In the genomic region with DNA sequence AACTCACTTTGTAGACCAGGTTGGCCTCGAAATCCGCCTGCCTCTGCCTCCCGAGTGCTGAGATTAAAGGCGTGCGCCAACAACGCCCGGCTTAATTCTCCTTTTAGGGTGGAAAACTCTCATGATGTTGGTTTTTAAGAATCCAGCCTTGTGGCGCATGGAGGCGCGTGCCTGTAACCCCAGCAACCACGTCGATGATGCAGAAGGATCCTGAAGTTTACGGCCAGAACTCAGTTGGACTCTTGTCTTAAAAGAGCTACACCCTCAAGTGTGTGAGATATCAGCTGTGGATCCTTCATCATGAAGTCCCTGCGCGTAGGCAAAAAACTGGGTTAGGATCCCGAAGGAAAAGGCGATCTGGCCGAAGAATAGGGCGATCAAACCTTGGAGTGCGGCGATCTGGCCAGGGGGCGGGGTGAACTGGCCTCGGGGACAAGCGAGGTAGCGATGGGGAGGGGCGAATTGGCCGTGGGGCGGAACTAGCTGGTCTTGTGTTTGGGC, we compare ENCODE assay signal across 8 mouse cellular contexts. TPM values are rescaled to one million over a fixed set of nuclear protein-coding genes. Genes with fewer than 3 reads are reported as not detected.
DNase-seq lines count a peak whose midpoint lies in the region; ATAC-seq and TF ChIP-seq lines count a peak whose summit lies in the region.

No protein-coding gene starts in this region.

- no peak for DNase-seq in kidney, adult 2 months
- DNase-seq in kidney, adult 8-10 months: no peak
- no peak for DNase-seq in hindbrain, embryonic 14.5 days (ENCODE audit: low spot score)
- DNase-seq in embryo, embryonic 11 days: no peak
- DNase-seq in gastrocnemius, adult 8-10 months (ENCODE audit: low spot score in 2 of 2): no peak
- no peak for DNase-seq in kidney, postnatal 10 days

- ATAC-seq in hindbrain, embryonic 14.5 days (ENCODE audit: low FRiP score): peak; percentile 16; the same call in 1 of the 2 replicates
- ATAC-seq in midbrain, embryonic 13.5 days: no peak

- peaks cover 5% of the 10 kb centered on the region for H3K4me1 ChIP-seq in kidney, adult 2 months (ENCODE audit: control insufficient read depth, insufficient read depth, low read length)
- peaks cover 21% of the 10 kb centered on the region for H3K4me1 ChIP-seq in bone marrow macrophage, adult 2 months (ENCODE audit: control insufficient read depth, insufficient read depth, low read length)
- peaks cover 14% of the 10 kb centered on the region for H3K4me1 ChIP-seq in hindbrain, embryonic 14.5 days (replicated peaks; ENCODE audit: control insufficient read depth, insufficient read depth, low read length)
- H3K4me1 ChIP-seq in midbrain, embryonic 13.5 days (replicated peaks): peaks cover 31% of the 10 kb centered on the region

- H3K9me3 ChIP-seq in hindbrain, embryonic 14.5 days (ENCODE audit: control insufficient read depth, low read length): no peaks in the 10 kb centered on the region
- no peaks in the 10 kb centered on the region for H3K9me3 ChIP-seq in midbrain, embryonic 13.5 days

- peak overlapping the region; percentile 59 for H3K4me3 ChIP-seq in kidney, adult 2 months (ENCODE audit: insufficient read depth, low read depth, low read length)
- peak overlapping the region; percentile 65 for H3K4me3 ChIP-seq in bone marrow macrophage, adult 2 months (ENCODE audit: insufficient read depth, low read length)
- H3K4me3 ChIP-seq in hindbrain, embryonic 14.5 days (replicated peaks; ENCODE audit: low read length): peak overlapping the region; percentile 68
- peak overlapping the region; percentile 85 for H3K4me3 ChIP-seq in midbrain, embryonic 13.5 days (replicated peaks)

- TF ChIP-seq POLR2A in kidney, adult 2 months (IDR thresholded peaks at IDR 0.05; ENCODE audit: low read depth, low read length): no peak
- no peak for TF ChIP-seq POLR2A in bone marrow macrophage, adult 2 months (IDR thresholded peaks at IDR 0.05; ENCODE audit: borderline replicate concordance, low read depth, low read length)

- H3K4me2 ChIP-seq in hindbrain, embryonic 14.5 days (replicated peaks): peak overlapping the region; percentile 93
- peak overlapping the region; percentile 92 for H3K4me2 ChIP-seq in midbrain, embryonic 13.5 days (replicated peaks)

- peak overlapping the region; percentile 62; the same call in 1 of the 2 replicates for H3K27ac ChIP-seq in kidney, adult 2 months (ENCODE audit: insufficient read depth, low read depth, low read length)
- no peak overlapping the region for H3K27ac ChIP-seq in bone marrow macrophage, adult 2 months (ENCODE audit: insufficient read depth, low read depth, low read length)
- H3K27ac ChIP-seq in hindbrain, embryonic 14.5 days: peak overlapping the region; percentile 79
- peak overlapping the region; percentile 82 for H3K27ac ChIP-seq in midbrain, embryonic 13.5 days

- H3K9ac ChIP-seq in hindbrain, embryonic 14.5 days: peak overlapping the region; percentile 87
- H3K9ac ChIP-seq in midbrain, embryonic 13.5 days (replicated peaks): peak overlapping the region; percentile 96

- H3K36me3 ChIP-seq in kidney, adult 2 months (ENCODE audit: control insufficient read depth, insufficient read depth, low read length): no peaks in the 10 kb centered on the region
- H3K36me3 ChIP-seq in hindbrain, embryonic 14.5 days (replicated peaks; ENCODE audit: control insufficient read depth, insufficient read depth): no peaks in the 10 kb centered on the region
- peaks cover 5% of the 10 kb centered on the region for H3K36me3 ChIP-seq in midbrain, embryonic 13.5 days

- TF ChIP-seq CTCF in kidney, adult 2 months (conservative IDR thresholded peaks at IDR 0.05; ENCODE audit: insufficient read depth, insufficient read length, low read depth, low read length): no peak
- no peak for TF ChIP-seq CTCF in bone marrow macrophage, adult 2 months (IDR thresholded peaks at IDR 0.05; ENCODE audit: low read depth, low read length)

- H3K27me3 ChIP-seq in kidney, adult 2 months (replicated peaks; ENCODE audit: control insufficient read depth, insufficient read depth, low read length): no peaks in the 10 kb centered on the region
- H3K27me3 ChIP-seq in hindbrain, embryonic 14.5 days (ENCODE audit: control insufficient read depth, insufficient read depth, low read length): peaks cover 8% of the 10 kb centered on the region
- peaks cover 14% of the 10 kb centered on the region for H3K27me3 ChIP-seq in midbrain, embryonic 13.5 days

- 8% methylated on average over 28 of the region's 28 CpGs for WGBS in kidney, adult 2 months
- WGBS in hindbrain, embryonic 14.5 days: 6% methylated on average over 28 of the region's 28 CpGs
- WGBS in midbrain, embryonic 13.5 days: 4% methylated on average over 28 of the region's 28 CpGs

RNA-seq across cellular contexts. Expression of gene Ntmt1, which starts 0.4 kb away (rescaled TPM):
- polyA plus RNA-seq in kidney, adult 2 months (2012; rRNA removed): 26.4 and 27.3 TPM in 2 replicates
- 7.4 and 9.3 TPM in 2 replicates for polyA plus RNA-seq in bone marrow macrophage, adult 2 months (2012; ENCODE audit: insufficient read depth, insufficient read length, missing spikeins)
- 102 and 103 TPM in 2 replicates for polyA plus RNA-seq in hindbrain, embryonic 14.5 days (2014; fragmentation: Nextera tagmentation; extraction: Ambion mirVana)
- polyA plus RNA-seq in midbrain, embryonic 13.5 days (2015; fragmentation: Nextera tagmentation; extraction: Ambion mirVana): 121 and 123 TPM in 2 replicates
- 10 to 100 TPM in 3 of 4 experiments, 1 to 10 TPM in 1; 9.7 to 14.5 (median 13.3) TPM for total RNA-seq in gastrocnemius, adult 8-10 months (2022)

RNA-seq across cellular contexts. Expression of gene 1700001O22Rik, which starts 3.7 kb away (rescaled TPM):
- 1.7 and 4.1 TPM in 2 replicates for polyA plus RNA-seq in kidney, adult 2 months (2012; rRNA removed)
- not detected in 2 replicates for polyA plus RNA-seq in bone marrow macrophage, adult 2 months (2012; ENCODE audit: insufficient read depth, insufficient read length, missing spikeins)
- polyA plus RNA-seq in hindbrain, embryonic 14.5 days (2014; fragmentation: Nextera tagmentation; extraction: Ambion mirVana): 0.87 and 2.1 TPM in 2 replicates
- polyA plus RNA-seq in midbrain, embryonic 13.5 days (2015; fragmentation: Nextera tagmentation; extraction: Ambion mirVana): 1.1 and 1.3 TPM in 2 replicates
- 10 to 100 TPM in 2 of 4 experiments, 1 to 10 TPM in 1, under 1 TPM in 1; 0.80 to 25.5 (median 10.2) TPM for total RNA-seq in gastrocnemius, adult 8-10 months (2022)

RNA-seq across cellular contexts. Expression of gene Asb6, which starts 22.9 kb away (rescaled TPM):
- 24.5 and 35.2 TPM in 2 replicates for polyA plus RNA-seq in kidney, adult 2 months (2012; rRNA removed)
- 19.2 and 19.6 TPM in 2 replicates for polyA plus RNA-seq in bone marrow macrophage, adult 2 months (2012; ENCODE audit: insufficient read depth, insufficient read length, missing spikeins)
- polyA plus RNA-seq in hindbrain, embryonic 14.5 days (2014; fragmentation: Nextera tagmentation; extraction: Ambion mirVana): 37.6 and 39.3 TPM in 2 replicates
- 41.7 and 43.0 TPM in 2 replicates for polyA plus RNA-seq in midbrain, embryonic 13.5 days (2015; fragmentation: Nextera tagmentation; extraction: Ambion mirVana)
- total RNA-seq in gastrocnemius, adult 8-10 months (2022): 1 to 10 TPM; 6.3 to 7.9 (median 7.2) TPM

RNA-seq across cellular contexts. Expression of gene Prrx2, which starts 27.6 kb away (rescaled TPM):
- 4.7 and 6.7 TPM in 2 replicates for polyA plus RNA-seq in kidney, adult 2 months (2012; rRNA removed)
- 0.63 TPM in 1 of 2 replicates, not detected in the other for polyA plus RNA-seq in bone marrow macrophage, adult 2 months (2012; ENCODE audit: insufficient read depth, insufficient read length, missing spikeins)
- polyA plus RNA-seq in hindbrain, embryonic 14.5 days (2014; fragmentation: Nextera tagmentation; extraction: Ambion mirVana): 3.7 and 3.9 TPM in 2 replicates
- 2.0 and 2.8 TPM in 2 replicates for polyA plus RNA-seq in midbrain, embryonic 13.5 days (2015; fragmentation: Nextera tagmentation; extraction: Ambion mirVana)
- 1 to 10 TPM in 1 of 4 experiments, under 1 TPM in 3; 0.65 to 2.0 (median 0.78) TPM for total RNA-seq in gastrocnemius, adult 8-10 months (2022)
